Mouse (Mus musculus): ENCODE results near the gene Kif21a. TPM values are rescaled to one million over a fixed set of nuclear protein-coding genes. Genes with fewer than 3 reads are reported as not detected.

Kif21a gene
- polyA plus RNA-seq, 1 experiment = 24.2 TPM

- no peak overlapping the region for H3K27ac ChIP-seq (ENCODE audit: insufficient read depth, low read depth, low read length)
- H3K36me3 ChIP-seq (ENCODE audit: control insufficient read depth, insufficient read depth, low read length) = peaks cover 3% of the 10 kb centered on the region
- no peak for TF ChIP-seq POLR2A (IDR thresholded peaks at IDR 0.05; ENCODE audit: low read depth, low read length)
- no peak for TF ChIP-seq CTCF (conservative IDR thresholded peaks at IDR 0.05; ENCODE audit: insufficient read depth, insufficient read length, low read depth, low read length)
- H3K27me3 ChIP-seq (replicated peaks; ENCODE audit: control insufficient read depth, insufficient read depth, low read length) = no peaks in the 10 kb centered on the region
- DNase-seq = no peak
- 100% methylated on average over 1 of the region's 1 CpGs for WGBS
- H3K4me1 ChIP-seq (ENCODE audit: control insufficient read depth, insufficient read depth, low read length) = no peaks in the 10 kb centered on the region
- no peak overlapping the region for H3K4me3 ChIP-seq (ENCODE audit: insufficient read depth, low read depth, low read length)
Observed at GRCm38 (mm10) chr15:90938469-90938868, 111.3 kb downstream of the Kif21a start.

- DNase-seq = peak; percentile 2
- H3K27ac ChIP-seq (ENCODE audit: insufficient read depth, low read depth, low read length) = no peak overlapping the region
- WGBS = 53% methylated on average over 6 of the region's 6 CpGs
- no peaks in the 10 kb centered on the region for H3K27me3 ChIP-seq (replicated peaks; ENCODE audit: control insufficient read depth, insufficient read depth, low read length)
- no peaks in the 10 kb centered on the region for H3K4me1 ChIP-seq (ENCODE audit: control insufficient read depth, insufficient read depth, low read length)
- TF ChIP-seq CTCF (conservative IDR thresholded peaks at IDR 0.05; ENCODE audit: insufficient read depth, insufficient read length, low read depth, low read length) (no peak), POLR2A (IDR thresholded peaks at IDR 0.05; ENCODE audit: low read depth, low read length) (no peak)
- H3K4me3 ChIP-seq (ENCODE audit: insufficient read depth, low read depth, low read length) = no peak overlapping the region
- H3K36me3 ChIP-seq (ENCODE audit: control insufficient read depth, insufficient read depth, low read length) = peaks cover 3% of the 10 kb centered on the region
Observed at GRCm38 (mm10) chr15:90935579-90935978, 114.2 kb downstream of the Kif21a start.

- WGBS = 51% methylated on average over 5 of the region's 5 CpGs
- TF ChIP-seq CTCF (conservative IDR thresholded peaks at IDR 0.05; ENCODE audit: insufficient read depth, insufficient read length, low read depth, low read length) (no peak), POLR2A (IDR thresholded peaks at IDR 0.05; ENCODE audit: low read depth, low read length) (no peak)
- DNase-seq = no peak
Observed at GRCm38 (mm10) chr15:90931451-90931850, 118.3 kb downstream of the Kif21a start.

GRCm38 (mm10) chr15:90929043-90929442 lies 120.7 kb downstream of the Kif21a start:
- no peaks in the 10 kb centered on the region for H3K4me1 ChIP-seq (ENCODE audit: control insufficient read depth, insufficient read depth, low read length)
- no peak overlapping the region for H3K4me3 ChIP-seq (ENCODE audit: insufficient read depth, low read depth, low read length)
- H3K27ac ChIP-seq (ENCODE audit: insufficient read depth, low read depth, low read length) = no peak overlapping the region
- no peaks in the 10 kb centered on the region; the same call in 1 of the 2 replicates for H3K36me3 ChIP-seq (ENCODE audit: control insufficient read depth, insufficient read depth, low read length)
- TF ChIP-seq CTCF (conservative IDR thresholded peaks at IDR 0.05; ENCODE audit: insufficient read depth, insufficient read length, low read depth, low read length) (peak; percentile 48), POLR2A (IDR thresholded peaks at IDR 0.05; ENCODE audit: low read depth, low read length) (no peak)
- H3K27me3 ChIP-seq (replicated peaks; ENCODE audit: control insufficient read depth, insufficient read depth, low read length) = no peaks in the 10 kb centered on the region
- 15% methylated on average over 1 of the region's 1 CpGs for WGBS
- peak; percentile 19 for DNase-seq

More at GRCm38 (mm10) chr15:90931451-90931850, 118.3 kb downstream of the Kif21a start:
- H3K36me3 ChIP-seq (ENCODE audit: control insufficient read depth, insufficient read depth, low read length) = no peaks in the 10 kb centered on the region; the same call in 1 of the 2 replicates
- H3K27me3 ChIP-seq (replicated peaks; ENCODE audit: control insufficient read depth, insufficient read depth, low read length) = no peaks in the 10 kb centered on the region
- H3K4me1 ChIP-seq (ENCODE audit: control insufficient read depth, insufficient read depth, low read length) = no peaks in the 10 kb centered on the region
- H3K27ac ChIP-seq (ENCODE audit: insufficient read depth, low read depth, low read length) = no peak overlapping the region
- no peak overlapping the region for H3K4me3 ChIP-seq (ENCODE audit: insufficient read depth, low read depth, low read length)

- TF ChIP-seq POLR2A (IDR thresholded peaks at IDR 0.05; ENCODE audit: low read depth, low read length) (no peak), CTCF (conservative IDR thresholded peaks at IDR 0.05; ENCODE audit: insufficient read depth, insufficient read length, low read depth, low read length) (no peak)
- Histone ChIP-seq H3K4me1 (ENCODE audit: control insufficient read depth, insufficient read depth, low read length) (no peaks in the 10 kb centered on the region), H3K27me3 (replicated peaks; ENCODE audit: control insufficient read depth, insufficient read depth, low read length) (no peaks in the 10 kb centered on the region), H3K36me3 (ENCODE audit: control insufficient read depth, insufficient read depth, low read length) (no peaks in the 10 kb centered on the region), H3K4me3 (ENCODE audit: insufficient read depth, low read depth, low read length) (no peak overlapping the region), H3K27ac (ENCODE audit: insufficient read depth, low read depth, low read length) (no peak overlapping the region)
- DNase-seq = no peak
- WGBS = 76% methylated on average over 9 of the region's 9 CpGs
Observed at GRCm38 (mm10) chr15:90896480-90896879, 153.3 kb downstream of the Kif21a start.

- Histone ChIP-seq H3K27ac (ENCODE audit: insufficient read depth, low read depth, low read length) (no peak overlapping the region), H3K36me3 (ENCODE audit: control insufficient read depth, insufficient read depth, low read length) (no peaks in the 10 kb centered on the region), H3K4me1 (ENCODE audit: control insufficient read depth, insufficient read depth, low read length) (no peaks in the 10 kb centered on the region), H3K4me3 (ENCODE audit: insufficient read depth, low read depth, low read length) (no peak overlapping the region), H3K27me3 (replicated peaks; ENCODE audit: control insufficient read depth, insufficient read depth, low read length) (no peaks in the 10 kb centered on the region)
- TF ChIP-seq CTCF (conservative IDR thresholded peaks at IDR 0.05; ENCODE audit: insufficient read depth, insufficient read length, low read depth, low read length) (no peak), POLR2A (IDR thresholded peaks at IDR 0.05; ENCODE audit: low read depth, low read length) (no peak)
- 73% methylated on average over 8 of the region's 8 CpGs for WGBS
- DNase-seq = no peak
Observed at GRCm38 (mm10) chr15:90887466-90887865, 162.3 kb downstream of the Kif21a start.

Other genes starting within 250 kb of the Kif21a start
- gene Abcd2, start 141.9 kb upstream of the Kif21a start, polyA plus RNA-seq (2012; rRNA removed) = 2.5 and 3.7 TPM in 2 replicates
- gene CN725425, start 149.5 kb upstream of the Kif21a start, polyA plus RNA-seq (2012; rRNA removed) = not detected in 2 replicates